Mouse (Mus musculus) layer of hippocampus, adult 6 months (tissue): ENCODE data around the gene Olfr463. TPM values are rescaled to one million over a fixed set of nuclear protein-coding genes. Genes with fewer than 3 reads are reported as not detected.

Experiments used
- long read RNA-seq, 2 experiments: library from polyadenylated mRNA; unstranded; transcript quantifications; one replicate each; pipeline ENCODE4 v2.0.0; 2019 to 2020
- polyA plus RNA-seq: library from polyadenylated mRNA; unstranded; fragments of <200 nt; fragmentation: Nextera tagmentation; gene quantifications from 2 replicates; pipeline ENCODE4 v1.2.3, GENCODE M21; 2021

Olfr463 gene
- polyA plus RNA-seq: not detected in 2 replicates
- long read RNA-seq, experiment 1: 0 reads
- long read RNA-seq, experiment 2: 0 reads

DNA sequence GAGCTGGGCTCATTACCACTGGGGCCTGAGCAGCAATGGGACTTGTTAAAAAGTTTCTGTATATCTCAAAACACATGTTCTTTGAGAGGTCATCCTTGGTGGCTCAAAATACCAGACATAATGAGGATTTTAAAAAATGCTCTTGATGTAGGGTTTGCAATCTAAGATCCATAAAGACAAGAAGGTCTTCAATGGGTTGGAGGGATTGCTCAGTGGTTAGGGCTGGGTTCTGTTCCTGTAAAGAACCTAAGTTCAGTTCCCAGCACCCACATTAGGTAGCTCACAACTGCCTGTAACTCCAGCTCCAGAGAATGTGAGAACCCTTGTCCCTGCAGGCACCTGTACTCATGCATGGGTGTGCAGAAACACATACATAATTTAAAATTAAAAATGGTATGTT is at the start of gene Olfr463:
Gene Olfr463 (minus strand): TSS at position 101 of the 400 bp plus-strand sequence.

DNA sequence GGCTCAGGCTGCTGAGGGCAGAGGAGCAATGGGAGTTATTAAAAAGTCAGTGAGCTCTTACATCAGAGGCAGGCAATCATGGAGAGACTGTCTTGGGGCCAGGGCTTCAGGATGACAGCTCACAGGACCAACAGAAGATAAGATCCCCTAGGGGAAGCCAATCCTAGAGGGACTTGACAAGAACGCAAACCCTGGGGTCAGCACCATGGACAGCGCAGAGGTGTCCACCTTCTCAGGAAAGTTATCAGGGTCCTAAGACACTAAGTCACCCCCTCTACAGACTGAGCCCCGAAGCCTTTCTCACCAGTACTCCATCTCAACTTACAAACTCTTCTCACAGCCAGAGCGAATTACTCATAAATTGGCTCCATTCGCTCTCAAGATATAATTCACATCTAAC is 23.8 kb upstream of the Olfr463 start, which contains the start of gene Olfr464:
Gene Olfr464 (minus strand): TSS at position 2 of the 400 bp plus-strand sequence.

DNA sequence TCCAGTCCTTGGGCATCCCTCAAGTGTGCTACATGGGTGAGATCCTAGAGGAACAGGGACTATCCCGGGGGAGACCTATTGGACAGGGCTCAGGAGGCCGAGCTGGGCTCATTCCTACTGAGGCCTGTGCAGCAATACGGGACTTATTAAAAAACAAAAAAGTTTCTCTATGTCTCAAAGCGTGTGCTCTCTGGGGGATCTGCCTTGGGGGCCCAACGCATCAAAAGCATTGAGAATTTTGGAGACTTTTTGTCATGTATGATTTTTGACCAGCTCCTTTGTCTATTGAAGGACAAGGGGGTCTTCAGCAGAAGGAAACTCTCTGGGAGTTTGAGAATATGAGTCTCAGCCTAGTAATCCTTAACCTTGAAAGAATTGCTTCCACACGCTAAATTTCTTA is 5.0 kb downstream of the Olfr463 start, which contains the start of gene Olfr462:
Gene Olfr462 (minus strand): TSS at position 101 of the 400 bp plus-strand sequence.

DNA sequence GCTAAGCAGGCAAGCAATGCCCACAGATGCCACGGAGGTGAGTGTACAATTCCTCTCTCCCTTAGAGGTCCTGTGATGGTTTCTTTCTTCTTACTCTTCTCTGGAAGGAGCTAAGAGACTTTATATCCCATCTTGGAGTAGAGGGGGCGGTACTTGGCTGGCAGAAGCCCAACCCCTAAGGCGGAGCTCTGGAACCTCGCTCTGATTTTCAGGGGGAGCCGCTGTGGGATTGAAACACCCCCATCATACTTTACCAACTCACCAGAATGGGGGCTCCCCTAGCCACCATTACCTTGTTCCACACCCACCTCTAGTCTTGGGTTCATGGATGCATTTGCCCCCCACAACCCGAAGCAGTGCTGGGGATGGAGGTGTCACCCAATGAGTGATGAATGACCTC is 21.8 kb downstream of the Olfr463 start, which contains the start of gene Epx:
Gene Epx (minus strand): TSS at position 101 of the 400 bp plus-strand sequence.

DNA sequence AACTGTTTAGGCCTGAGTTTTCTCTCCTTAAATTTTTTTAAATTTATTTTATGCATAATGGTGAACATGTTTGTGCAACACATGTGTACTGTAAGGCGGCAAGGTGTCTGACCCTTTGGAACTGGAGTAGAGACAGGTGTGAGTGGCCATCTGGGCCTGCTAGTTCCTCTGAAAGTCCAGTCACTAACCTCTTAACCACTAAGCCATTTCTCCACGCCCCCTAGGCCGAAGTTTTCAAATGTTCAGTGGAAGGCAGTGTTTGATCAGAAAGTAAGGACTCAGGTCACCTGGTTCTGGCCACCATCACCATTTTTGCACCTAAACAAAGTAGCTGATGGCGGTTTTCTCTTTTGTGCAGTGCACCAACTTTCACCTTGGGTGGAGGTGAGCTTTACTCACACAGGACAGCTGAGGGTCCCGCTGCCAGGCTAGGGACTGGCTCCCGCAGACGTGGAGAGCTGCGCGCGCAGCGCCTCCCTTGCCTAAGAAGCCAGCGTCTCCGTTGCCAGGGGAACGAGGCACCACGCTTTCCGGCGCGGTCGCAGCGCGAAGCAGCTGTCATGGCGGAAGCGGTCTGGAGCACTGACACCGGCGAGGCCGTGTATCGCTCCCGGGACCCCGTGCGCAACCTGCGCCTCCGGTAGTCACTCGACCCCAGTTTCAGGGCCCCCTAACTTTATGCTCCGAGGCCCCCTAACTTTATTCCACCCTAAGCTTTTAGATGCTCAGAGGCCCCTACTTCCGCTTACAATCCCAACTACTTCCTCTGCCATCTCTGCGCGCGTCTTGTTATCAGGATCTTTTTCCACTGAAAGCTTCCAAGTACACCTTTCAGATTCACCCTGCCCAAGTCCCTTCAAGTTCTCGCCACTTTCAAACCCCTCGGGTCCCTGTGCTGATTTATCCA is 44.2 kb downstream of the Olfr463 start, which contains the start of gene Mks1:
Gene Mks1 (plus strand): TSS at position 526 of the 907 bp plus-strand sequence.

Other genes with a start within 250 kb of the Olfr463 start
- 0.70 and 1.2 TPM in 2 replicates for gene Rnf43, start 234.7 kb downstream of the Olfr463 start, polyA plus RNA-seq
- gene Supt4a, start 159.8 kb downstream of the Olfr463 start, polyA plus RNA-seq: 231 and 250 TPM in 2 replicates
- gene Tspoap1, start 136.8 kb downstream of the Olfr463 start, polyA plus RNA-seq: 5.9 and 6.1 TPM in 2 replicates
- gene Mpo, start 103.8 kb downstream of the Olfr463 start, polyA plus RNA-seq: 0.18 and 0.24 TPM in 2 replicates
- gene Lpo, start 69.1 kb downstream of the Olfr463 start, polyA plus RNA-seq: 0.59 and 0.65 TPM in 2 replicates
- gene Mks1, start 44.2 kb downstream of the Olfr463 start, polyA plus RNA-seq: 2.6 and 2.7 TPM in 2 replicates
- 0.21 and 0.39 TPM in 2 replicates for gene Epx, start 21.9 kb downstream of the Olfr463 start, polyA plus RNA-seq
- gene Olfr462, start 5.1 kb downstream of the Olfr463 start, polyA plus RNA-seq: not detected in 2 replicates
- gene Olfr464, start 23.6 kb upstream of the Olfr463 start, polyA plus RNA-seq: 0.14 TPM in 1 of 2 replicates, not detected in the other
- gene Dynll2, start 90.1 kb upstream of the Olfr463 start, polyA plus RNA-seq: 20.3 and 22.7 TPM in 2 replicates
- 11.2 and 13.7 TPM in 2 replicates for gene Srsf1, start 150.0 kb upstream of the Olfr463 start, polyA plus RNA-seq
- gene Vezf1, start 170.9 kb upstream of the Olfr463 start, polyA plus RNA-seq: 10.3 and 11.3 TPM in 2 replicates
- 4.2 TPM in 2 replicates for gene Cuedc1, start 200.7 kb upstream of the Olfr463 start, polyA plus RNA-seq